In genomic region chr12:26456028-26456698, GRCm38 (mm10) we compare ENCODE assay signal across 7 mouse cellular contexts. TPM values are rescaled to one million over a fixed set of nuclear protein-coding genes. Genes with fewer than 3 reads are reported as not detected.
DNase-seq lines count a peak whose midpoint lies in the region; ATAC-seq and TF ChIP-seq lines count a peak whose summit lies in the region.

Gene Rsad2 (minus strand): TSS chr12:26456452.

- peak; percentile 51 for DNase-seq in CH12.LX (ENCODE audit: extremely low read depth)
- peak; percentile 91 for DNase-seq in kidney, postnatal 25 days
- peak; percentile 61 to 64 for DNase-seq in lung, postnatal 4 days
- DNase-seq in spleen, postnatal 36 days (ENCODE audit: low spot score in 2 of 2): peak; percentile 86 to 94

- H3K4me3 ChIP-seq in CH12.LX (replicated peaks in 1 of 3; ENCODE audit: low read depth in 2 of 3, low read length in 2 of 3, poor library complexity in 1 of 3): no peak within 1 kb of the TSS
- peak within 1 kb of the TSS; percentile 61 for H3K4me3 ChIP-seq in erythroblast, embryonic 14.5 days (replicated peaks)
- H3K4me3 ChIP-seq in heart, embryonic 16.5 days (ENCODE audit: low read length): peak within 1 kb of the TSS; percentile 6

- no peaks in the 10 kb centered on the region for H3K36me3 ChIP-seq in CH12.LX (replicated peaks in 1 of 2; ENCODE audit: control insufficient read depth in 1 of 2, insufficient read depth in 1 of 2, low read length in 1 of 2)
- no peaks in the 10 kb centered on the region for H3K36me3 ChIP-seq in erythroblast, embryonic 14.5 days (ENCODE audit: control insufficient read depth)
- H3K36me3 ChIP-seq in heart, embryonic 16.5 days (ENCODE audit: control insufficient read depth, insufficient read depth): no peaks in the 10 kb centered on the region

- TF ChIP-seq EP300 in CH12.LX (IDR thresholded peaks at IDR 0.05; ENCODE audit: low read length): no peak

- no peak for TF ChIP-seq POLR2A in CH12.LX (IDR thresholded peaks at IDR 0.05; ENCODE audit: low read depth, low read length)

- no peak within 1 kb of the TSS for H3K27ac ChIP-seq in CH12.LX (ENCODE audit: insufficient read depth, low read depth)
- no peak within 1 kb of the TSS for H3K27ac ChIP-seq in heart, embryonic 16.5 days (ENCODE audit: low read length)

- peak; percentile 99 for ATAC-seq in activated CD4-positive, CD25-positive, alpha-beta regulatory T cell, adult 4 months
- peak; percentile 79 for ATAC-seq in heart, embryonic 16.5 days (replicated peaks; ENCODE audit: extremely low read depth, insufficient read depth, low FRiP score)

- TF ChIP-seq RAD21 in CH12.LX (IDR thresholded peaks at IDR 0.05; ENCODE audit: low read depth, low read length): no peak

- H3K27me3 ChIP-seq in CH12.LX (replicated peaks): no peaks in the 10 kb centered on the region
- H3K27me3 ChIP-seq in erythroblast, embryonic 14.5 days (ENCODE audit: control insufficient read depth): peaks cover 2% of the 10 kb centered on the region
- H3K27me3 ChIP-seq in heart, embryonic 16.5 days (ENCODE audit: control insufficient read depth, insufficient read depth, low read length): no peaks in the 10 kb centered on the region

- 39% methylated on average over 13 of the region's 13 CpGs for WGBS in heart, embryonic 16.5 days

- no peak within 1 kb of the TSS for H3K9ac ChIP-seq in CH12.LX (ENCODE audit: insufficient read depth, low read depth)
- no peak within 1 kb of the TSS for H3K9ac ChIP-seq in heart, embryonic 16.5 days (ENCODE audit: low read length)

- in situ Hi-C loops in CH12.LX (cut with MboI; ENCODE audit: low pct_ligation_motif_present, low pct_unique_long_range_greater_than_20kb, low sequenced_read_pairs): no loop called here

- peaks cover 4 to 20% of the 10 kb centered on the region in 2 experiments for H3K4me1 ChIP-seq in CH12.LX (ENCODE audit: control insufficient read depth in 1 of 2, insufficient read depth in 2 of 2)
- peaks cover 41% of the 10 kb centered on the region for H3K4me1 ChIP-seq in erythroblast, embryonic 14.5 days (ENCODE audit: control insufficient read depth)
- H3K4me1 ChIP-seq in heart, embryonic 16.5 days (ENCODE audit: control insufficient read depth, insufficient read depth, low read length): peaks cover 16% of the 10 kb centered on the region

- H3K79me2 ChIP-seq in CH12.LX (replicated peaks; ENCODE audit: control insufficient read depth, extremely low read depth, insufficient read depth, poor library complexity, severe bottlenecking): no peaks in the 10 kb centered on the region

- dilution Hi-C loops in CH12.LX (cut with MboI; ENCODE audit: extremely low pct_ligation_motif_present, extremely low pct_unique_long_range_greater_than_20kb, low sequenced_read_pairs): no loop called here

- H3K9me3 ChIP-seq in CH12.LX (replicated peaks; ENCODE audit: low read length): no peaks in the 10 kb centered on the region
- no peaks in the 10 kb centered on the region for H3K9me3 ChIP-seq in erythroblast, embryonic 14.5 days (ENCODE audit: control insufficient read depth, low read length)
- H3K9me3 ChIP-seq in heart, embryonic 16.5 days (replicated peaks; ENCODE audit: control insufficient read depth, low read length): no peaks in the 10 kb centered on the region

- peak within 1 kb of the TSS; percentile 30; the same call in 1 of the 2 replicates for H3K4me2 ChIP-seq in CH12.LX (ENCODE audit: insufficient read depth, low read depth, poor library complexity, severe bottlenecking)
- H3K4me2 ChIP-seq in heart, embryonic 16.5 days (ENCODE audit: low read depth, low read length): peak within 1 kb of the TSS; percentile 46

- no peak for TF ChIP-seq CTCF in CH12.LX (conservative IDR thresholded peaks at IDR 0.05 in 1 of 2, IDR thresholded peaks at IDR 0.05 in 1 of 2; ENCODE audit: low read depth in 2 of 2, low read length in 2 of 2)

TF ChIP-seq in CH12.LX, 34 proteins besides CTCF, POLR2A, EP300 and RAD21:
- TF ChIP-seq IRF4 (IDR thresholded peaks at IDR 0.05; ENCODE audit: low read depth, low read length) (no peak), ELF1 (IDR thresholded peaks at IDR 0.05; ENCODE audit: low read depth, low read length) (no peak), ZNF384 (IDR thresholded peaks at IDR 0.05; ENCODE audit: low read depth, low read length) (no peak), MAFK (IDR thresholded peaks at IDR 0.05; ENCODE audit: insufficient replicate concordance, low read length) (no peak), USF1 (IDR thresholded peaks at IDR 0.05; ENCODE audit: low read depth, low read length) (no peak), KAT2A (IDR thresholded peaks at IDR 0.05; ENCODE audit: insufficient replicate concordance, low read length) (no peak), MEF2A (IDR thresholded peaks at IDR 0.05; ENCODE audit: borderline replicate concordance, low read depth, low read length) (no peak), MXI1 (IDR thresholded peaks at IDR 0.05; ENCODE audit: low read depth, low read length) (no peak), ZMIZ1 (IDR thresholded peaks at IDR 0.05; ENCODE audit: low read depth, low read length) (no peak), ZKSCAN1 (IDR thresholded peaks at IDR 0.05; ENCODE audit: borderline replicate concordance, low read depth, low read length) (no peak), PAX5 (IDR thresholded peaks at IDR 0.05; ENCODE audit: low read length) (no peak), E2F4 (IDR thresholded peaks at IDR 0.05; ENCODE audit: insufficient replicate concordance, low read depth, low read length) (no peak), USF2 (conservative IDR thresholded peaks at IDR 0.05; ENCODE audit: low read depth, low read length) (no peak), RCOR1 (conservative IDR thresholded peaks at IDR 0.05; ENCODE audit: low read depth, low read length) (no peak), JUN (IDR thresholded peaks at IDR 0.05; ENCODE audit: insufficient read depth, low read depth, low read length) (no peak), NELFE (IDR thresholded peaks at IDR 0.05; ENCODE audit: low read depth, low read length) (no peak), ETS1 (conservative IDR thresholded peaks at IDR 0.05; ENCODE audit: low read depth, low read length) (no peak), MYC (IDR thresholded peaks at IDR 0.05; ENCODE audit: low read depth, low read length) (no peak), ZC3H11A (IDR thresholded peaks at IDR 0.05; ENCODE audit: low read depth, low read length) (no peak), TCF12 (IDR thresholded peaks at IDR 0.05; ENCODE audit: low read depth, low read length) (no peak)

RNA-seq across cellular contexts. Expression of gene Rsad2, which starts in this region (rescaled TPM):
- 0.04 TPM in 1 of 2 replicates, not detected in the other for total RNA-seq in CH12.LX (2012; rRNA removed)
- 0.07 and 0.12 TPM in 2 replicates for total RNA-seq in CH12.LX (2014; rRNA removed)
- polyA plus RNA-seq in CH12.LX (2012; ENCODE audit: insufficient read length, low read depth): 0.06 and 0.16 TPM in 2 replicates
- 1 to 10 TPM; 2.7 to 3.6 TPM for polyA plus RNA-seq in activated CD4-positive, CD25-positive, alpha-beta regulatory T cell, adult 4 months (2017; shearing (Covaris generic))
- polyA plus RNA-seq in erythroblast, embryonic 14.5 days (2012): 1.2 and 1.7 TPM in 2 replicates
- polyA plus RNA-seq in heart, embryonic 16.5 days (2015; fragmentation: Nextera tagmentation; extraction: Ambion mirVana): 1.9 and 2.4 TPM in 2 replicates

Comparison
In these comparisons a context has a peak if more than half of its experiments do, and no peak if none do; other contexts are left out.
1. Peak in DNase-seq and H3K4me2 ChIP-seq in CH12.LX; RNA of the gene not detected or under 1 TPM.
2. H3K4me3 ChIP-seq: peak in erythroblast, embryonic 14.5 days (single experiment) and heart, embryonic 16.5 days (single experiment); none in CH12.LX (0 of 3).
3. Peak in every context shown above with its lines, with median percentiles within 50 percentile points of each other: DNase-seq.